Mouse (Mus musculus) c-Kit-positive CD71-positive TER-119-negative erythroid progenitor cells, embryonic 14.5 days (primary cell): Measurements from ENCODE around the gene Pea15a.
"Not testable (repeated sequence)": the region's sequence is repeated elsewhere in the genome, so short reads cannot be mapped to it uniquely, and the experiment has no call there.

Source experiments
- DNase-seq: peaks from one replicate; pipeline ENCODE4 v3.0.0-alpha.2; 2013; ENCODE audit warnings: low read depth

Gene Pea15a

GRCm38 (mm10) chr1:172206141-172206917 lies at the start of gene Pea15a:
Gene Pea15a, minus strand, starts transcription at chr1:172206804.
- no peak for DNase-seq

- no peak for DNase-seq
Measured at GRCm38 (mm10) chr1:172247679-172248078, 41.1 kb upstream of the Pea15a start.

- no peak for DNase-seq
Measured at GRCm38 (mm10) chr1:172247216-172247615, 40.6 kb upstream of the Pea15a start.

GRCm38 (mm10) chr1:172244645-172245044 lies 38.0 kb upstream of the Pea15a start:
- DNase-seq = not testable (repeated sequence)

- DNase-seq = no peak
Measured at GRCm38 (mm10) chr1:172243547-172244205, 37.1 kb upstream of the Pea15a start.

GRCm38 (mm10) chr1:172242401-172242800 lies 35.8 kb upstream of the Pea15a start:
- no peak for DNase-seq

GRCm38 (mm10) chr1:172240945-172241708 lies 34.5 kb upstream of the Pea15a start:
- DNase-seq = no peak

GRCm38 (mm10) chr1:172229215-172229614 lies 22.6 kb upstream of the Pea15a start:
- no peak for DNase-seq

- DNase-seq = no peak
Measured at GRCm38 (mm10) chr1:172228209-172228608, 21.6 kb upstream of the Pea15a start.

GRCm38 (mm10) chr1:172221297-172222063 lies 14.9 kb upstream of the Pea15a start:
- DNase-seq = no peak

GRCm38 (mm10) chr1:172220414-172220813 lies 13.8 kb upstream of the Pea15a start:
- DNase-seq = no peak

GRCm38 (mm10) chr1:172219451-172220406 lies 13.1 kb upstream of the Pea15a start, which contains the start of gene Casq1:
Gene Casq1, minus strand, starts transcription at chr1:172219868.
- no peak for DNase-seq

GRCm38 (mm10) chr1:172218164-172218910 lies 11.7 kb upstream of the Pea15a start:
- DNase-seq = no peak

GRCm38 (mm10) chr1:172217148-172217547 lies 10.5 kb upstream of the Pea15a start:
- DNase-seq = peak; percentile 75

- no peak for DNase-seq
Measured at GRCm38 (mm10) chr1:172214748-172215147, 8.1 kb upstream of the Pea15a start.

GRCm38 (mm10) chr1:172213771-172214170 lies 7.2 kb upstream of the Pea15a start:
- DNase-seq = no peak

GRCm38 (mm10) chr1:172212776-172213175 lies 6.2 kb upstream of the Pea15a start:
- DNase-seq = no peak

- no peak for DNase-seq
Measured at GRCm38 (mm10) chr1:172207111-172207584, 544 bp upstream of the Pea15a start.

GRCm38 (mm10) chr1:172205741-172206087 lies 890 bp downstream of the Pea15a start:
- no peak for DNase-seq
